Mouse (Mus musculus): ENCODE results near the gene Tppp2. TPM values are rescaled to one million over a fixed set of nuclear protein-coding genes. Genes with fewer than 3 reads are reported as not detected.

Gene Tppp2
- total and polyA plus RNA-seq, 2 experiments from 2014 or later: not detected

GRCm38 (mm10) chr14:51912391-51913061 is 5.7 kb upstream of the Tppp2 start:
- peaks cover 15% of the 10 kb centered on the region; the same call in 1 of the 2 replicates for H3K36me3 ChIP-seq (ENCODE audit: insufficient read depth)
- no peak for TF ChIP-seq CTCF (IDR thresholded peaks at IDR 0.05; ENCODE audit: low read depth)
- no peaks in the 10 kb centered on the region for H3K9me3 ChIP-seq (ENCODE audit: low read length)
- peak overlapping the region; percentile 80 for H3K27ac ChIP-seq (ENCODE audit: low read depth, low read length)
- no peaks in the 10 kb centered on the region for H3K27me3 ChIP-seq (ENCODE audit: insufficient read depth, low read length)
- WGBS: 11% methylated on average over 14 of the region's 14 CpGs
- ATAC-seq (peak; percentile 37), DNase-seq (peak; percentile 24)
- peak overlapping the region; percentile 94 for H3K4me2 ChIP-seq (ENCODE audit: low read depth)
- H3K9ac ChIP-seq: peak overlapping the region; percentile 69
- peaks cover 5% of the 10 kb centered on the region for H3K4me1 ChIP-seq (ENCODE audit: insufficient read depth)
- peak overlapping the region; percentile 67 for H3K4me3 ChIP-seq (ENCODE audit: low read depth, low read length)

GRCm38 (mm10) chr14:51913062-51913959 is 4.9 kb upstream of the Tppp2 start:
- TF ChIP-seq CTCF (IDR thresholded peaks at IDR 0.05; ENCODE audit: low read depth): no peak
- Histone ChIP-seq H3K4me1 (ENCODE audit: insufficient read depth) (peaks cover 5% of the 10 kb centered on the region), H3K4me2 (ENCODE audit: low read depth) (peak overlapping the region; percentile 94), H3K4me3 (ENCODE audit: low read depth, low read length) (peak overlapping the region; percentile 67), H3K36me3 (ENCODE audit: insufficient read depth) (peaks cover 8% of the 10 kb centered on the region; the same call in 1 of the 2 replicates), H3K9ac (peak overlapping the region; percentile 69), H3K27ac (ENCODE audit: low read depth, low read length) (peak overlapping the region; percentile 80), H3K27me3 (ENCODE audit: insufficient read depth, low read length) (no peaks in the 10 kb centered on the region), H3K9me3 (ENCODE audit: low read length) (no peaks in the 10 kb centered on the region)
- 2% methylated on average over 58 of the region's 58 CpGs for WGBS
- DNase-seq (peak; percentile 60), ATAC-seq (peak; percentile 80)

- TF ChIP-seq CTCF (IDR thresholded peaks at IDR 0.05; ENCODE audit: low read depth): no peak
- H3K27me3 ChIP-seq (ENCODE audit: insufficient read depth, low read length): no peaks in the 10 kb centered on the region
- H3K4me2 ChIP-seq (ENCODE audit: low read depth): peak within 1 kb of the TSS; percentile 94
- H3K9ac ChIP-seq: peak within 1 kb of the TSS; percentile 69
- ATAC-seq (peak; percentile 73), DNase-seq (peak; percentile 81)
- WGBS: 2% methylated on average over 22 of the region's 23 CpGs
- H3K9me3 ChIP-seq (ENCODE audit: low read length): no peaks in the 10 kb centered on the region
- peaks cover 5% of the 10 kb centered on the region for H3K4me1 ChIP-seq (ENCODE audit: insufficient read depth)
- peak within 1 kb of the TSS; percentile 67 for H3K4me3 ChIP-seq (ENCODE audit: low read depth, low read length)
- peak within 1 kb of the TSS; percentile 80 for H3K27ac ChIP-seq (ENCODE audit: low read depth, low read length)
- peaks cover 6% of the 10 kb centered on the region; the same call in 1 of the 2 replicates for H3K36me3 ChIP-seq (ENCODE audit: insufficient read depth)
Measured at GRCm38 (mm10) chr14:51913960-51914762, 4.1 kb upstream of the Tppp2 start, which contains the start of gene Ndrg2. Gene Ndrg2 (minus strand): TSS chr14:51914158.

DNA sequence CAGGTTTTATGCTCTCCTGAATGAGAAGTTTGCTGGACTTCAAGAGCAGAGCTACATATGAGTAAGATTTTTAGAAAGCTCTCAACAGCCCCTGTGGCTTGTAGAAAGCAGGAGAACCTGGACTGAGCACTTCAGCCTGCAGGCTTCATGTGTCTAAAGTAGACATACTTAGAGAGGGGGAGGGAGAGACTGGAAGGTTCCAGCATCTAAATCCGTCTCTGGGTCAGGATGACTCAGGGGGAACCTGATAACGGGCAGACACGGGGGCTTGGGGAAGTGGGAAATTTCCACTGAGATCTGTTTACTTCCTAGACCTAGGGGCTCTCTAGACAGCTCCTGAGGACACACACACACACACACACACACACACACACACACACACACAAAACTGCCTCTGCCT is 3.2 kb upstream of the Tppp2 start:
- DNase-seq (no peak), ATAC-seq (no peak)
- no peaks in the 10 kb centered on the region for H3K27me3 ChIP-seq (ENCODE audit: insufficient read depth, low read length)
- H3K4me3 ChIP-seq (ENCODE audit: low read depth, low read length): no peak overlapping the region
- WGBS: 17% methylated on average over 3 of the region's 3 CpGs
- H3K4me1 ChIP-seq (ENCODE audit: insufficient read depth): peaks cover 5% of the 10 kb centered on the region
- peak overlapping the region; percentile 80 for H3K27ac ChIP-seq (ENCODE audit: low read depth, low read length)
- no peak overlapping the region for H3K9ac ChIP-seq
- no peak overlapping the region for H3K4me2 ChIP-seq (ENCODE audit: low read depth)
- no peak for TF ChIP-seq CTCF (IDR thresholded peaks at IDR 0.05; ENCODE audit: low read depth)
- no peaks in the 10 kb centered on the region for H3K9me3 ChIP-seq (ENCODE audit: low read length)
- no peaks in the 10 kb centered on the region for H3K36me3 ChIP-seq (ENCODE audit: insufficient read depth)

DNA sequence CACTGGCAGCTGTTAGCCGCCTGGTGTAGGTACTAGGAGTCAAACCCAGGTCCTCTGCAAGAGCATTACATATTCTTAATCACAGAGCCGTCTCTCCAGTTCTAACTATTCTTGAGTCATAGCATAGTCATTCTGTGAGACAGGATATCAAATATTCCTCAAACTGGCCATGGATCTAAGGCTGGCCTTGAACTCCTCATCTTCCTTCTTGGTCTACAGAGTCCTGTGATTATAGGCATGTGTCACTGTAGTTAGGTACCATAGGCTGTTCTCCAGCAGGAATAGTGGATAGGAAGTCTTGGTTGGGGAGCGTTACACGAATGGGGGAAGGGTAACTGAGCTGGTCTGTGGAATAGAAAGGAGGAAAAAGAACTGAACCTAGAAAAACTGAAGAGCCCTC is 1.7 kb upstream of the Tppp2 start:
- WGBS: 90% methylated on average over 4 of the region's 4 CpGs
- Histone ChIP-seq H3K27ac (ENCODE audit: low read depth, low read length) (no peak overlapping the region), H3K36me3 (ENCODE audit: insufficient read depth) (no peaks in the 10 kb centered on the region), H3K27me3 (ENCODE audit: insufficient read depth, low read length) (no peaks in the 10 kb centered on the region), H3K9ac (no peak overlapping the region), H3K4me3 (ENCODE audit: low read depth, low read length) (no peak overlapping the region), H3K4me1 (ENCODE audit: insufficient read depth) (peaks cover 4% of the 10 kb centered on the region), H3K9me3 (ENCODE audit: low read length) (no peaks in the 10 kb centered on the region), H3K4me2 (ENCODE audit: low read depth) (no peak overlapping the region)
- ATAC-seq: no peak
- TF ChIP-seq CTCF (IDR thresholded peaks at IDR 0.05; ENCODE audit: low read depth): no peak
- DNase-seq: no peak

GRCm38 (mm10) chr14:51918966-51919365 is 741 bp downstream of the Tppp2 start:
- Histone ChIP-seq H3K27me3 (ENCODE audit: insufficient read depth, low read length) (no peaks in the 10 kb centered on the region), H3K4me1 (ENCODE audit: insufficient read depth) (no peaks in the 10 kb centered on the region; the same call in 1 of the 2 replicates), H3K9ac (no peak overlapping the region), H3K4me2 (ENCODE audit: low read depth) (no peak overlapping the region), H3K36me3 (ENCODE audit: insufficient read depth) (no peaks in the 10 kb centered on the region), H3K9me3 (ENCODE audit: low read length) (no peaks in the 10 kb centered on the region), H3K27ac (ENCODE audit: low read depth, low read length) (no peak overlapping the region), H3K4me3 (ENCODE audit: low read depth, low read length) (no peak overlapping the region)
- 78% methylated on average over 4 of the region's 4 CpGs for WGBS
- DNase-seq (no peak), ATAC-seq (no peak)
- TF ChIP-seq CTCF (IDR thresholded peaks at IDR 0.05; ENCODE audit: low read depth): no peak
